Mouse (Mus musculus) layer of hippocampus, postnatal 36 days (tissue): ENCODE measurements around the gene Chrna1. TPM values are rescaled to one million over a fixed set of nuclear protein-coding genes. Genes with fewer than 3 reads are reported as not detected.
"Not testable (repeated sequence)": the region's sequence is repeated elsewhere in the genome, so short reads cannot be mapped to it uniquely, and the experiment has no call there.

Experiments
- DNase-seq, 2 experiments: peaks; one replicate each; pipeline ENCODE4 v3.0.0; 2022
- total RNA-seq, 2 experiments: library from RNA; stranded (reverse); gene quantifications; 2 replicates each; pipeline ENCODE4 v1.2.3; 2021

Chrna1 gene
- total RNA-seq, 2 experiments from 2014 or later, result 0.33 to 0.40 TPM

DNA sequence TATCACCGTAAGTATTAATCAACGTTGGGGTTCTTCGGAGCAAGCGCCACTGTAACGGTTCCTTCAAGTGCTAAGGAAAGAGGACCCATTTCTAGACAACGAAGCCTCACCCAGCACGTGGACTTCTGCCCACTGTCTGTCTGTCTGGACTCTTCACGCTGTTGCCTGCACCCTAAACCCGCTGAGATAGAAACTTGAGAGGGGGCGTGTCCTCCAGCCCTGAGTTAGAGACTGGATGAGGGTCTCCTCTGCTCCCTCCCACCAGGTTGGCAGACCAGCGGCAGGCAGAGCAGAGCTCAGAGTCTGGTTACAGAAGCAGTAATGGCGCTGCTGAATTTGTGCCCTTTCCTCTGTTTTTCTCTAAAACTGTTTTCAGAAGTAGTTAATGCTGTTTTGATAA, 10.0 kb upstream of the Chrna1 start:
- DNase-seq, result no peak

GRCm38 (mm10) chr2:73588951-73589350, 8.8 kb upstream of the Chrna1 start:
- DNase-seq, result no peak

DNA sequence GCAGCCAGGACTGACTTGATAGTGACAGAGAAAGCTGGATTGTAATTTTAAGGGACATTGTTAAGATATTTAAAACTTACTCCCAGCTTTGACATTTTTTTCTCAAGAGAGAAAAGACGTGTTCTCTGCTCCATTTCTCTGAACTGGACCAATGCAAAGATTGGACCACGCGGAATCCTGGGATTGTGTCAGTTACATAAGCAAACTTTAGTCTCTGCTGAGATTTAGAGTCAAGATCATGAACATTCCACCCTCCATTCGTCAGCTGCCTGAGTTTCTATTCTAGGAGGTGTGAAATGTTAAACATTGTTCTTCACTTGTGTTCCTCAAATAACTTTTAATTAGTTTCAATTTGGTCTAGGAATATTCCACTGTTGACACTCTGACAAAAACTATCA, 7.0 kb upstream of the Chrna1 start:
- no peak for DNase-seq

DNA sequence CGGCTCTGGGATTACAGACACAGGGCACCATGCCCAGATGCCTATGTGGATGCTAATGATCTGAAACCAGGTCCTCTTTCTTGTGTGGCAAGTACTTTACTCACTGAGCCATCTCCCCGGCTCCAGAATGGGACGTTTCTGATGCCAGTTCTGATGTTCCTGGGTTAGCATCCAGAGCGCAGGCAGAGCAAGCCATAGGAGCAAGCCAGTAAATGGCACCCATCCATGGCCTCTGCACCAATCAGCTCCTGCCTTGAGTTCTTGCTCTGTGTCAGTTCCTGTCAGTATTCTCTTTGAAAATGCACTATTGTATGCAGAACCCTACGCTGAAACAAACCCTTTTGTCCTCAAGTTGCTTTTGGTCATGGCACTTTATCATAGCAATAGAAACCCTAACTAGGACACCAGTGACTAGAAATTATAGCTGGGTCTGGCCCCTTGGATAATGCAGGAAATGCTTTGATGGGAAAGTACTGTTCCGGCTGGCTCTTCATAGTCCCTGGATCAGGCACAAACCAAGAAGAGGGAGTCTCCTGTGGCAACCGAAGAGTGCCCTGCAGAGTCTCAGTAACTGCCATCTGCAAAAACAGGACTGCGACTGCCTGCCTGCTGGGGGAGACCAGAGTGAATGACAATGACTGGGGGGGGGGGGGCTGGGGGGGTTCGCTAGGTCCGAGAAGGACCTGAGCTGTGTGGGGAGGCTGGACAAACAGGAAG, 6.4 kb upstream of the Chrna1 start:
- no peak for DNase-seq

- no peak for DNase-seq
These were observed 5.3 kb upstream of the Chrna1 start for GRCm38 (mm10) chr2:73585347-73585831.

GRCm38 (mm10) chr2:73584645-73585346, 4.7 kb upstream of the Chrna1 start:
- DNase-seq, result peak; percentile 71 to 74

- no peak for DNase-seq
These were observed 582 bp upstream of the Chrna1 start for GRCm38 (mm10) chr2:73580720-73581119.

GRCm38 (mm10) chr2:73579168-73579567, 970 bp downstream of the Chrna1 start:
- no peak for DNase-seq

DNA sequence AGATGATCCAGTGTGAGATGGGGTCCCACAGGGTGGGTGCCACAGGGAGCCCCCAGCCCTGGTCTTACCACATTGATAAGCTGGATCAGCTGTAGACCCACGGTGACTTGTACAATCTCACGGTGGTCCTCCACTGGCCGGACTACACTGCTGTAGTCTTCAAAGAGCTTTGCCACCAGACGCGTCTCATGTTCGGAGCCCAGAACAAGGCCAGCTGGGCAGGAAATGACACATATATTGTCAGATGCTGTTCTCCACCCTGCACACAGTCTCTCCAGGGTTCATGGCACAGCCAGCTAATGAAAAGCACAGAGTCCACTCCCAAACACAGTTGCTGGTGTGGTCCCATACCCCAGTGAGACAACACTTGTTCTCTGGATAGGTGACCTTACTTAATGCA, 5.7 kb downstream of the Chrna1 start:
- no peak for DNase-seq

DNA sequence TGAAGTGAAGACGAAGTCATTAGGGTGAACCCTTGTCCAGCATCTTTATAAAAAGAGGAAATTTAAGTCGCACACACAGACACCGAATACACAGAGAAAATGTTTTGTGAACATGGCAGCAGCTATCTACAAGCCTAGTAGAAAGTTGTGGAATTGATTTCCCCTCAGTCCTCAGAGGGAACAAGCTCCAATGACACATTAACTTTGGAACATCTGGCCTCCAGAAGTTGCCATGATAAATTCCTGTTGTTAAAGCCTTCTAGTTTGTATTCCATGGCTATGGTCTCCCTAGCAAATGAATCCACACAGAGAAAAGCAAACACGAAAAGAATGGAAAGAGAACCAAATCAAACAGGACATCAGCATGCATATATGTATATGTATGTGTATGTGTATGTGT, 6.6 kb downstream of the Chrna1 start:
- no peak for DNase-seq

- peak; percentile 87 to 89 for DNase-seq
These were observed 7.4 kb downstream of the Chrna1 start for GRCm38 (mm10) chr2:73572539-73573372.

DNA sequence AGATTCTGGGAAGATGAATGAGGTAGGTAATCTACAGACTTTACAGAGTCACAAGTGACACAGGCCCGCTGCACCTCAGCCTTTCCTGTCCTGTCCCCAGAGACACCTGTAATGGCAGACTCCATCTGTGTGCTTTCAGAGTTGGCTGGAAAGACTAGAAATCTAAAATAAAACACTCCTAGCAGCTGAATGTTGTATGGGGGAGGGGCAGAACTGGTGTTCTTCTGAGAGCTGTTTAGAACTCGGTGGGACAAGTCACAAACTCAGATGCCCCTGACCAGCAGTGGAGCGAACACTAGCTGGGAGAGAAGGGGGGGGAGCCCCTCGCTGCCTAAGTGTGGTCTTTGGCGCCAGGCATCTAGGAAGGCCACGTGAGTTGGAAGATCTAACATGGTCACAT, 8.2 kb downstream of the Chrna1 start:
- no peak for DNase-seq

DNA sequence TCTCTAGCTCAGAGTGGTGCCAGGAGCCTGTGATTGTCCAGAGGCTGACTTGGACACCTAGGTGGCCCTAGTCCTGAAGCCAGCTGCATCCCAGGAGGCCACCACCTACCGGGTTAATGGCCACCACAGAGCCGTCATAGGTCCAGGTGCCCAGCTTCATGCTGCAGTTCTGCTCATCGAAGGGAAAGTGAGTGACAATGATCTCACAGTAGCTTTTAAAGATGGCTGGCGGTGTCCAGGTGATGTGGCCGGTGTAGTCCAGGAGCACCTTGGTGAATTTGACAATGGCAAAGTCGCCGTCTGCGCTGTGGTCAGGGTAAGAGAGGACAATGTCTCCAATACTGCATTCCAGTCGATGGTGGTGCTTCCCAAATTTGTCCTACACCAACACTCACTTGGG, 8.8 kb downstream of the Chrna1 start:
- no peak for DNase-seq

DNA sequence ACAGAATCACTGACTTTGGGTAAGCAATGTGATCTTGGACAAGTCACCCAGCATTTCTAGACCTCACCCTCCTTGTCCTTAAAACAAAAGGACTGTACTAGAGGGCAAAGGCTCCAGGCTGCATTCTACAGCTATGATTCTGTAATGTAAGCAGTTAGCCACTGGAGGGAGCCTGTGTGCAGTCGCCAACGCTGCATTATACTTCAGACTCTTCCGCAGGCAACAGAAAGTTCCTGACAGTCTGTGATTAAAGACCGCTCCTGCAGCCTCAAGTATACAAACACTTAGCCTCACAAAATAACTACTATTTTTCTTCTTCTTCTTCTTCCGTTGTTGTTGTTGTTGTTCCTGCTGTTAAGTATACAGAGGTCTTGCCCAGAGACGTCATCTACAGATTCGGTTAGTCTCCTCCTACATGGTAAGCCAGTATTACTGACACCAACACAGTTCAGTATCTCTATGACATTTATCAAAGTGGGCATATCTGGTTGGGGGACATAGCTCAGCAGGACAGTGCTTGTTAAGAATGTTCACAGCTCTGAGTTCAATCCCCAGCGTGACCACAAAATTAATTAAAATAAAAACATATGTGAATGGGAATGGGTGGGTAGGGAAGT, 13.0 kb downstream of the Chrna1 start:
- peak in 1 of 2 experiments; percentile 59 for DNase-seq

- DNase-seq, result no peak
These were observed 14.0 kb downstream of the Chrna1 start for GRCm38 (mm10) chr2:73566162-73566561.

DNA sequence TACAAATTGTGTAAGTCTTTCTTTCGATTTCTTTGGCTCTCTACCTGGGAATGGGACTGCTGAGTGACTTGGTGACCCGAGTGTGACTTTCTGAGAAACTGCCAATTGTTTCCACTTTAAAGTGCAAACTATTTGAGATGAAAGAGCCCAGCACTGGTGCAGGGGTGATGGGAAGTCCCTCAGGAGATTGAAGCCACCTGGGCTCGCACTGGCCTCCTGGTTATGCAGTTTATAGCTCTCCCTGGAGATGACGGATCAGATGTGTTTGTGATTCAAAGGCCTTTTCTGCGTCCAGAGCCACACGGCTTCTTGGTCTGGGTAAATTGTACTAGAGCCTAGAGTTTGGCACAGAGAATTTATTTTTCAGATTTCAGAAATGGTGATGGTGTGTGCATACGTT, 16.4 kb downstream of the Chrna1 start:
- no peak for DNase-seq

DNA sequence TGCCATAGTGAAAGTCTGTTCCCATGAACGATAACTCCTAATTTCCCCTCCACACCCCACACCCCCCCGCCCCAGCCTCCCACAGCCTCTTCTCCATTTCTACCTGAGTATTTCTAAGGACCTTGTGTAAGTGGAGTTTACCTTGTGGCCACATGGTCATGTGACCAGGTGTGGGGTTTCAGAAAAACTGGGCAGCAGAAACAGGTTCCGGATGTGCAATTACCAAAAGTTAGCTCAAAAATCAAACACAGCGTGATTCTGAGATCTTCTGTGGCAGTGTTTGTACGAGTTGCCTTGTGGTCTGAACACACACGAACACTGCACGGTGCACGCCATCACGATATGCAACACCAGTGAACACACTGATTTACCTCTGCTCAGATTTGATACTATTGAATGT, 17.5 kb downstream of the Chrna1 start:
- DNase-seq, result no peak

GRCm38 (mm10) chr2:73561665-73562063, 18.5 kb downstream of the Chrna1 start:
- DNase-seq, result no peak

DNA sequence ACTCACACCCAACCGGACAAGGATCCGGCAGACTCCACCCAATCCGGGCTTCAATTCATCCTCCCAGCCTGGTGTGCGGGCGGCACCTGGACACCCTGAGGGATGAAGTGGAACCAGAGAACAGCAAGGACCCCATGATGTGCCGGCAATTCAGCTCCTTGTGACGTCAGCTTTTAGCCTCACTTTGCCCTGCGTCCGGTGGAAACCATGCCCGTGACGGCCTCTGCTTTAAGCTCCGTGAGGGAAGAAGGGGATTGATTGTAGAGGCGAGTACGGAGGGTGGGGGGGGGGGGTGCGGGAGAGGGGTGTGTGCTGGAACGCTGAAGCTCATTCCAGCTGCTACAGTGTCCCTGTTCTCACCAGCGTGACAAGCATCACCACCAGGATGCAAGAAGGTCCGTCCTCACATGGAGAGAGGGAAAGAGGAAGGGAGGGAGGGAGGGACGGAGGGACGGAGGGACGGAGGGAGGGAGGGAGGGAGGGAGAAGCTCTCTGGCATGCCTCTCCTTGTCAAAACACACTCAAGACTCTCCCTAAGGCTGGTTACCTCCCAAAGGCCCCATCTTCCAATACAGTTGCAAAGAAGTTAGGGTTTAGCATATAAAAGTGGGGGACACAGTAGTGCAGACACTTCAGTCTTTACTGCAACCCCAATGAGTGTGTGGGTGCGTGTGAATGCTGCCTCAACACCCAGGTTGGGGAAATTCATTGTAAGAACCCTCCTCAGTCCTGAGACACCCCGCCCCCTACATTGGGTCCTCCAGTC, 19.1 kb downstream of the Chrna1 start:
- no peak for DNase-seq

DNA sequence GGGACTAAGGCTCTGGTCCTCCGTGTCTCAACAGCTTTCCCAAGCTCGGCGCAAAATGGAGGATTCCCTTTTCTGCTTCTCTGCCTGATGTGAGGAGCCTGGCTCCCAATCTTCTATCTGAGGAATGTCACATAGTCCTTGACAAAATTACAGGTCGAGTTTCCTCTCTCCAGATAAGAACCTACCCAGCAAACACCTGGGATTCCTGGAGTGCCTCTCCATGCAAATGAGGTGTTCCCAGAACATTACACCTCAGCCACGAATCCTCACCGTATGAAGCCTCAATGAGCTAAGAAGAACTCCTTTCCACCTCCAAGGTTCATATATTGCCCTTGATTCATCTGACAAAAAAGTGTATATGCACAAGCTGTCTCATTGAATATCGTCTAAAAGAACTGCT, 19.7 kb downstream of the Chrna1 start:
- no peak for DNase-seq

- no peak for DNase-seq
These were observed 22.2 kb downstream of the Chrna1 start for GRCm38 (mm10) chr2:73557956-73558355.

DNA sequence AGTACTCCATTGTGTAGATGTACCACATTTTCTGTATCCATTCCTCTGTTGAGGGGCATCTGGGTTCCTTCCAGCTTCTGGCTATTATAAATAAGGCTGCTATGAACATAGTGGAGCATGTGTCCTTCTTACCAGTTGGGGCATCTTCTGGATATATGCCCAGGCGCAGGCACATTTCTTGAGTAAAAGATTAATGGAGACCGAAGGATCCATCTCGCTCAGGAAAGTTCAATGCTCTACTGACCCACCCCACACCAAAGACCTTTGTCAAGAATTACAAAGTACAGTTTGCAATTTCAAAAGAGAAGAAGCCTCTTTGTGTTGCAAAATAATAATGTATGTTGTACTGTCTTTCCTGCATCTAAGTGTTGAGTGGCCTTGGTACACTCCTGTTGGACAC, 23.1 kb downstream of the Chrna1 start:
- not testable (repeated sequence) for DNase-seq
